Mouse (Mus musculus) midbrain, embryonic 16.5 days (tissue): ENCODE measurements around the gene Pip4k2b. TPM values are rescaled to one million over a fixed set of nuclear protein-coding genes. Genes with fewer than 3 reads are reported as not detected.

ENCODE experiments used
- ATAC-seq: fragments of 200-750 bp; cut with Nextera tagmentation; 2 replicates; pipeline ENCODE4 v1.8.0; 2017; ENCODE audit warnings: moderate TSS enrichment
- H3K27ac ChIP-seq: fragments of 300-500 bp; sonication (generic); 2 replicates; pipeline ENCODE4 v1.5.1; 2014; ENCODE audit warnings: mild to moderate bottlenecking, low read length, mixed read lengths
- H3K27me3 ChIP-seq: fragments of 300-500 bp; sonication (generic); 2 replicates; pipeline ENCODE4 v1.6.1; 2014; ENCODE audit warnings: low read depth, low read length, mixed read lengths; ENCODE audit not compliant: control insufficient read depth, insufficient read depth
- H3K36me3 ChIP-seq: fragments of 300-500 bp; sonication (generic); 2 replicates; pipeline ENCODE4 v1.6.1; 2014; ENCODE audit warnings: mild to moderate bottlenecking, low read length, moderate library complexity, mixed read lengths; ENCODE audit not compliant: control insufficient read depth, insufficient read depth
- H3K4me1 ChIP-seq: fragments of 300-500 bp; sonication (generic); 2 replicates; pipeline ENCODE4 v1.6.1; 2014; ENCODE audit warnings: mild to moderate bottlenecking, low read length, mixed read lengths; ENCODE audit not compliant: control insufficient read depth, insufficient read depth
- H3K4me2 ChIP-seq: fragments of 300-500 bp; sonication (generic); 2 replicates; pipeline ENCODE4 v1.6.1; 2014; ENCODE audit warnings: mild to moderate bottlenecking, low read length, mixed read lengths
- H3K4me3 ChIP-seq: fragments of 300-500 bp; sonication (generic); 2 replicates; pipeline ENCODE4 v1.5.1; 2014; ENCODE audit warnings: low read depth, mild to moderate bottlenecking, low read length, moderate library complexity, mixed read lengths
- H3K9ac ChIP-seq: fragments of 300-500 bp; sonication (generic); 2 replicates; pipeline ENCODE4 v1.6.1; 2014; ENCODE audit warnings: low read depth, low read length, mixed read lengths
- H3K9me3 ChIP-seq: fragments of 300-500 bp; sonication (generic); replicated peaks from 2 replicates; pipeline ENCODE4 v1.6.1; 2014; ENCODE audit warnings: mild to moderate bottlenecking, low read length, mixed read lengths; ENCODE audit not compliant: control insufficient read depth, poor library complexity, severe bottlenecking
- WGBS: fragments of 180-500 bp; shearing (Covaris S2); extraction: QIAGEN DNeasy Blood & Tissue Kit; methylation state at CpG from one replicate; pipeline ENCODE4 v1.1.7; 2014; 5-methylcytosine and 5-hydroxymethylcytosine counted together
- polyA plus RNA-seq: library from polyadenylated mRNA; unstranded; fragments of >200 nt; fragmentation: Nextera tagmentation; extraction: Ambion mirVana; gene quantifications from 2 replicates; pipeline ENCODE4 v1.2.1, GENCODE M21; 2015

The Pip4k2b gene
- polyA plus RNA-seq, 1 experiment from 2014 or later, result 5.1 TPM

DNA sequence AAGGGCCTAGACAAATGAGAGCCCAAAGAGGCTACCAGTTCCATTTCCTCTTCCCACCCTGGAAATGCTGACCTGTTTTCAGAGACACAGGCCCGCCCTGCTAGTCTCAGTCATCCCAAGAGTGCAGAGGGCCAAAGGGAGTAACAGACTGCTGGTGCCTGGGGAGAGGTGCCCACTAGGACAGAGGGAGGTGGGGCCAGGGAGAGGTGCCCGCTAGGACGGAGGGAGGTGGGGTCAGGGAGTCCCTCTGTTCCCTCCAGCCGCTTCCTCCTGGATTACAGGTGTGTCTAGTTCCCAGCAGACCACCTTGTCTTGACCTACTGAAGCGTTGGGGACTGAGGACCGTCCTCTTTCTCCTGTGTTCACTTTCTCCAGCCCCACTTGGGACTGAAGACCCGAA is 59.7 kb downstream of the Pip4k2b start:
- Histone ChIP-seq H3K9ac (no peak overlapping the region), H3K4me3 (no peak overlapping the region), H3K9me3 (no peaks in the 10 kb centered on the region), H3K36me3 (peaks cover 7% of the 10 kb centered on the region), H3K27ac (no peak overlapping the region), H3K4me2 (no peak overlapping the region; the same call in 1 of the 2 replicates), H3K27me3 (no peaks in the 10 kb centered on the region), H3K4me1 (peaks cover 7% of the 10 kb centered on the region)
- no peak for ATAC-seq
- 25% methylated on average over 7 of the region's 7 CpGs for WGBS

GRCm38 (mm10) chr11:97684063-97684680 is 60.3 kb downstream of the Pip4k2b start:
- Histone ChIP-seq H3K9ac (no peak overlapping the region), H3K4me3 (no peak overlapping the region), H3K27ac (no peak overlapping the region), H3K4me1 (peaks cover 7% of the 10 kb centered on the region), H3K9me3 (no peaks in the 10 kb centered on the region), H3K36me3 (peaks cover 11% of the 10 kb centered on the region), H3K4me2 (no peak overlapping the region), H3K27me3 (no peaks in the 10 kb centered on the region)
- 86% methylated on average over 6 of the region's 6 CpGs for WGBS
- ATAC-seq, result no peak

DNA sequence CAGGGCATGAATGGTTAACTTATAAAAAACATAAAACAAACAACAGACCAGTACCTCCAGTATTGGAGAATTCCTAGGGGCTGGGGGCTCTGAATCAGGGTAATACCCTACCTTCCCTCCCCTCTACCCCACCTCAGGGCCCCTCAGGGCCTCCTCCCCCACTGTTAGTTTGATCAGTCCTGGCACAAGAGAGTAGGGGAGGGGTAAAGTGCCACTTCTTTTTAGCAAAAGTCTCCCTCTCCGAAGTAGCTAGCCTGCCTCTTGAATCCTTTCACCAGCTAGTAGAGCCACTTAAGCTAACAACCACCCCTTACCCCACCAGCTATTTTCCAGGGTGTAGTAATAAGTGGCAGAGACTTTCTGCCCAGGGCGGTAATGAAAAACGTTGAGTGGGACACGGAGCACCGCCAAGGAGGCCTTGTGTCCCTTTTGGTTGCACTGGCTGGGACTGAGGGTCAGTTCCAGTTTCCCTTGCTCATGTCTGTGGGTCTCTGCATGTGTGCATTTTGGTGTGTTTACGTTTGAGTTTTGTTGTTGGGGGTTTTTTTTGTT is 61.9 kb downstream of the Pip4k2b start:
- no peaks in the 10 kb centered on the region for H3K27me3 ChIP-seq
- H3K4me3 ChIP-seq, result no peak overlapping the region
- H3K36me3 ChIP-seq, result peaks cover 11% of the 10 kb centered on the region
- no peak overlapping the region for H3K4me2 ChIP-seq
- 79% methylated on average over 6 of the region's 6 CpGs for WGBS
- no peak overlapping the region for H3K27ac ChIP-seq
- H3K4me1 ChIP-seq, result peaks cover 7% of the 10 kb centered on the region
- ATAC-seq, result no peak
- no peaks in the 10 kb centered on the region for H3K9me3 ChIP-seq
- H3K9ac ChIP-seq, result no peak overlapping the region

DNA sequence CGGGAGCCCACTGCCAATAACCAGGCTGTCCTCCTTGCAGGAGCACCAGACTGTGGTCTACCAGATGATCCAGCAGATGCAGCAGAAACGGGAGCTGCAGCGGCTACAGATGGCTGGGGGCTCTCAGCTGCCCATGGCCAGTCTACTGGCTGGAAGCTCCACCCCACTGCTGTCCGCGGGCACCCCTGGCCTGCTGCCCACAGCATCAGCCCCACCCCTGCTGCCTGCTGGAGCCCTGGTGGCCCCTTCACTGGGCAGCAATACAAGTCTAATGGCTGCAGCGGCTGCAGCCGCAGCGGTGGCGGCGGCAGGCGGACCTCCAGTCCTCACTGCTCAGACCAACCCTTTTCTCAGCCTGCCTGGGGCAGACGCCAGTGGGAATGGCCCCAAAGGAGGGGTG is 64.1 kb downstream of the Pip4k2b start:
- no peak overlapping the region for H3K27ac ChIP-seq
- H3K9ac ChIP-seq, result no peak overlapping the region

GRCm38 (mm10) chr11:97678301-97678700 is 66.2 kb downstream of the Pip4k2b start:
- WGBS, result 57% methylated on average over 15 of the region's 15 CpGs
- H3K4me3 ChIP-seq, result no peak overlapping the region
- H3K4me1 ChIP-seq, result peaks cover 5% of the 10 kb centered on the region; the same call in 1 of the 2 replicates
- ATAC-seq, result no peak
- H3K9ac ChIP-seq, result no peak overlapping the region
- no peaks in the 10 kb centered on the region for H3K9me3 ChIP-seq
- no peak overlapping the region for H3K4me2 ChIP-seq
- no peak overlapping the region for H3K27ac ChIP-seq
- H3K27me3 ChIP-seq, result no peaks in the 10 kb centered on the region
- H3K36me3 ChIP-seq, result peaks cover 26% of the 10 kb centered on the region

More for the DNA sequence above, 64.1 kb downstream of the Pip4k2b start:
- Histone ChIP-seq H3K9me3 (no peaks in the 10 kb centered on the region), H3K4me3 (no peak overlapping the region), H3K27me3 (no peaks in the 10 kb centered on the region), H3K4me2 (no peak overlapping the region), H3K4me1 (peaks cover 6% of the 10 kb centered on the region; the same call in 1 of the 2 replicates), H3K36me3 (peaks cover 13% of the 10 kb centered on the region)
- no peak for ATAC-seq
- WGBS, result 51% methylated on average over 12 of the region's 12 CpGs

- H3K4me1 ChIP-seq, result peaks cover 5% of the 10 kb centered on the region; the same call in 1 of the 2 replicates
- H3K4me3 ChIP-seq, result no peak overlapping the region
- no peak for ATAC-seq
- H3K36me3 ChIP-seq, result peaks cover 29% of the 10 kb centered on the region
- H3K9me3 ChIP-seq, result no peaks in the 10 kb centered on the region
- no peaks in the 10 kb centered on the region for H3K27me3 ChIP-seq
- no peak overlapping the region for H3K9ac ChIP-seq
- WGBS, result 41% methylated on average over 8 of the region's 8 CpGs
- H3K27ac ChIP-seq, result no peak overlapping the region
- no peak overlapping the region for H3K4me2 ChIP-seq
Observed at GRCm38 (mm10) chr11:97677842-97678241, 66.7 kb downstream of the Pip4k2b start.

DNA sequence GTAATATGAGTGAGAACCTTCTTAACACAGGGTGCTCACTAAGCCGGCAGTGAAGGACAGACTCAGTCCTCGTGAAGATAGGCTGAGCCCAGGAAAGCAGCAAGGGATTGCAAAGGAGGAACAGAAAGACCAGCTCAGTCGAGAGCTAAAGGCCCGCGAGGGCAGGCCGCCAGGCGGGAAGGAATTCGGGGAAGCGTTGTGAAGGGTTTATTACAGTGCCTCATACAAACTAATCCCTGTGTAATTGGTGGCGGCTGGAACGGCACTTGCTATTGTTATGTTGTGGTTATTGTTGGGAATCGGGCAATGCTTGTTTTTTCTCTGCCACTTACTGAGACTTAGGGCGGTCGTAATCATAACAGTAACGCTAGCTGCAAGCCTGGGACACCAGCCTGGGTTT is 67.1 kb downstream of the Pip4k2b start:
- Histone ChIP-seq H3K4me3 (no peak overlapping the region), H3K4me2 (no peak overlapping the region), H3K27ac (no peak overlapping the region), H3K27me3 (no peaks in the 10 kb centered on the region), H3K9me3 (no peaks in the 10 kb centered on the region), H3K36me3 (peaks cover 29% of the 10 kb centered on the region), H3K4me1 (peaks cover 5% of the 10 kb centered on the region; the same call in 1 of the 2 replicates), H3K9ac (no peak overlapping the region)
- 19% methylated on average over 15 of the region's 15 CpGs for WGBS
- ATAC-seq, result no peak

DNA sequence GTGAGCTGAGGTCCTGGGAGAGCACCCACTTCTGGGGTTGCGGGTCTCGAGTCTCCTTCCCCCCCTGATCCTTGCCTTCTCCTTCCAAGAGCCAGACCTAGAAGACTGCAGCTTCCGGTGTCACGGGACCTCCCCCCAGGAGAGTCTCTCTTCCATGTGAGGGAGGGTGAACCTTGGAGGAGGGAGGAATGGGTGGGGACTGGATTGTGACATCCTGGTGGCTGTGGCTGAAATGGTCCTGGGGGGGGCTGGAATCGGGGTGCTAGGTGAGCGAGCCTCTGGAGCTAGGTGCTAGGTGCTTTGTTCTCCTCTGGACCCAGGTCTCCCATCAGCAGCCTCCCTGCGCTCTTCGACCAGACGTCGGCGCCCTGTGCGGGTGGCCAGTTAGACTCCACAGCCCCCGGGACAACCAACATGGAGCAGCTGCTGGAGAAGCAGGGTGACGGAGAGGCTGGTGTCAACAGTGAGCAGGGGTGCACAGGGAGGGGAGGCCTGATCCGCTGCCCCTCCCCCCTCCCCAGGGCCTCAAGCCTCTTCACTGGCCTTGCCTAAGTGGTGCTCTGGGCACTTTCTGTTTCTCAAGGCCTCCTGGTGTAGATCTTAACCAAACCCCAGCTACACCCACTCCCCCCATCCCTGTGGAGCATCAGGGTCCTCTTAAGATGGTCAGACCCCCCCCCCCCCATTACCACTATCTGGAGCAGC is 68.3 kb downstream of the Pip4k2b start:
- Histone ChIP-seq H3K27ac (no peak overlapping the region), H3K36me3 (peaks cover 26% of the 10 kb centered on the region), H3K4me1 (peaks cover 5% of the 10 kb centered on the region; the same call in 1 of the 2 replicates), H3K9me3 (no peaks in the 10 kb centered on the region), H3K4me2 (no peak overlapping the region), H3K27me3 (no peaks in the 10 kb centered on the region), H3K4me3 (no peak overlapping the region), H3K9ac (no peak overlapping the region)
- 81% methylated on average over 15 of the region's 15 CpGs for WGBS
- no peak for ATAC-seq

GRCm38 (mm10) chr11:97673148-97673547 is 71.4 kb downstream of the Pip4k2b start:
- H3K4me2 ChIP-seq, result no peak overlapping the region
- H3K9me3 ChIP-seq, result no peaks in the 10 kb centered on the region
- no peak overlapping the region for H3K27ac ChIP-seq
- peaks cover 32% of the 10 kb centered on the region for H3K36me3 ChIP-seq
- peaks cover 8% of the 10 kb centered on the region for H3K4me1 ChIP-seq
- H3K4me3 ChIP-seq, result no peak overlapping the region
- no peaks in the 10 kb centered on the region for H3K27me3 ChIP-seq
- no peak for ATAC-seq
- WGBS, result 84% methylated on average over 11 of the region's 11 CpGs
- no peak overlapping the region for H3K9ac ChIP-seq
